Mouse (Mus musculus) kidney, embryonic 16.5 days (tissue): ENCODE measurements around the gene Sec61g. TPM values are rescaled to one million over a fixed set of nuclear protein-coding genes. Genes with fewer than 3 reads are reported as not detected.
A peak's percentile ranks its signal among the peaks of the same experiment; 100 is the strongest.
"Not testable (repeated sequence)": the region's sequence is repeated elsewhere in the genome, so short reads cannot be mapped to it uniquely, and the experiment has no call there.

Experiments
- ATAC-seq: fragments of 200-750 bp; cut with Nextera tagmentation; 2 replicates; pipeline ENCODE4 v1.8.0; 2017; ENCODE audit warnings: moderate TSS enrichment; ENCODE audit not compliant: low FRiP score, low TSS enrichment
- H3K27ac ChIP-seq: fragments of 300-500 bp; sonication (generic); 2 replicates; pipeline ENCODE4 v1.5.1; 2014; ENCODE audit warnings: low read length
- H3K27me3 ChIP-seq: fragments of 300-500 bp; sonication (generic); 2 replicates; pipeline ENCODE4 v1.6.1; 2014; ENCODE audit warnings: low read length, control low read depth, mixed read lengths; ENCODE audit not compliant: insufficient read depth
- H3K36me3 ChIP-seq: fragments of 300-500 bp; sonication (generic); 2 replicates; pipeline ENCODE4 v1.6.1; 2014; ENCODE audit warnings: low read length, control low read depth, mixed read lengths; ENCODE audit not compliant: insufficient read depth
- H3K4me1 ChIP-seq: fragments of 300-500 bp; sonication (generic); 2 replicates; pipeline ENCODE4 v1.6.1; 2014; ENCODE audit warnings: low read length, control low read depth, mixed read lengths; ENCODE audit not compliant: insufficient read depth
- H3K4me2 ChIP-seq: fragments of 300-500 bp; sonication (generic); replicated peaks from 2 replicates; pipeline ENCODE4 v1.6.1; 2014; ENCODE audit warnings: low read depth, low read length
- H3K4me3 ChIP-seq: fragments of 300-500 bp; sonication (generic); 2 replicates; pipeline ENCODE4 v1.5.1; 2014; ENCODE audit warnings: mild to moderate bottlenecking, low read length
- H3K9ac ChIP-seq: fragments of 300-500 bp; sonication (generic); replicated peaks from 2 replicates; pipeline ENCODE4 v1.6.1; 2014; ENCODE audit warnings: low read length
- H3K9me3 ChIP-seq: fragments of 300-500 bp; sonication (generic); 2 replicates; pipeline ENCODE4 v1.6.1; 2016; ENCODE audit warnings: low read length, control low read depth
- WGBS: fragments of 180-500 bp; shearing (Covaris S2); extraction: QIAGEN DNeasy Blood & Tissue Kit; methylation state at CpG from one replicate; pipeline ENCODE4 v1.1.7; 2014; 5-methylcytosine and 5-hydroxymethylcytosine counted together
- polyA plus RNA-seq: library from polyadenylated mRNA; unstranded; fragments of >200 nt; fragmentation: Nextera tagmentation; extraction: Ambion mirVana; gene quantifications from 2 replicates; pipeline ENCODE4 v1.2.1, GENCODE M21; 2015

Sec61g gene
- polyA plus RNA-seq, 1 experiment from 2014 or later: 30.3 TPM

GRCm38 (mm10) chr11:16525724-16526123 is 17.4 kb upstream of the Sec61g start:
- no peak overlapping the region for H3K9ac ChIP-seq
- no peak for ATAC-seq
- H3K4me3 ChIP-seq: no peak overlapping the region
- no peaks in the 10 kb centered on the region for H3K9me3 ChIP-seq
- H3K27ac ChIP-seq: no peak overlapping the region
- H3K4me2 ChIP-seq: no peak overlapping the region
- no peaks in the 10 kb centered on the region for H3K36me3 ChIP-seq
- no peaks in the 10 kb centered on the region for H3K4me1 ChIP-seq
- no peaks in the 10 kb centered on the region for H3K27me3 ChIP-seq
- 44% methylated on average over 2 of the region's 2 CpGs for WGBS

GRCm38 (mm10) chr11:16524917-16525640 is 16.8 kb upstream of the Sec61g start:
- H3K4me1 ChIP-seq: no peaks in the 10 kb centered on the region
- no peak overlapping the region for H3K27ac ChIP-seq
- no peak overlapping the region for H3K9ac ChIP-seq
- ATAC-seq: peak; percentile 74; the same call in 1 of the 2 replicates
- H3K36me3 ChIP-seq: no peaks in the 10 kb centered on the region
- H3K4me3 ChIP-seq: no peak overlapping the region
- H3K4me2 ChIP-seq: no peak overlapping the region
- no peaks in the 10 kb centered on the region for H3K9me3 ChIP-seq
- 60% methylated on average over 3 of the region's 3 CpGs for WGBS
- no peaks in the 10 kb centered on the region for H3K27me3 ChIP-seq

GRCm38 (mm10) chr11:16515081-16515480 is 6.8 kb upstream of the Sec61g start:
- H3K9ac ChIP-seq, ATAC-seq, H3K4me3 ChIP-seq, H3K9me3 ChIP-seq, H3K27ac ChIP-seq, H3K36me3 ChIP-seq, H3K4me2 ChIP-seq, H3K4me1 ChIP-seq, H3K27me3 ChIP-seq: not testable (repeated sequence)
- 97% methylated on average over 16 of the region's 16 CpGs for WGBS

- not testable (repeated sequence) for H3K27ac ChIP-seq, H3K4me1 ChIP-seq, H3K36me3 ChIP-seq, H3K27me3 ChIP-seq, H3K9ac ChIP-seq, H3K4me2 ChIP-seq, H3K9me3 ChIP-seq, H3K4me3 ChIP-seq
- peak; percentile 54; the same call in 1 of the 2 replicates for ATAC-seq
- WGBS: 55% methylated on average over 23 of the region's 23 CpGs
These were observed 5.9 kb upstream of the Sec61g start for GRCm38 (mm10) chr11:16514221-16514620.

GRCm38 (mm10) chr11:16507385-16508051 is 766 bp downstream of the Sec61g start:
- peak overlapping the region; percentile 81 for H3K4me2 ChIP-seq
- H3K9ac ChIP-seq: peak overlapping the region; percentile 98
- H3K36me3 ChIP-seq: peaks cover 23% of the 10 kb centered on the region
- peaks cover 6% of the 10 kb centered on the region for H3K4me1 ChIP-seq
- H3K9me3 ChIP-seq: no peaks in the 10 kb centered on the region
- no peaks in the 10 kb centered on the region for H3K27me3 ChIP-seq
- ATAC-seq: peak; percentile 86
- H3K27ac ChIP-seq: peak overlapping the region; percentile 95
- 3% methylated on average over 26 of the region's 26 CpGs for WGBS
- H3K4me3 ChIP-seq: peak overlapping the region; percentile 99

GRCm38 (mm10) chr11:16505999-16506398 is 2.3 kb downstream of the Sec61g start:
- Histone ChIP-seq H3K9me3 (no peaks in the 10 kb centered on the region), H3K9ac (no peak overlapping the region), H3K4me3 (no peak overlapping the region), H3K36me3 (peaks cover 27% of the 10 kb centered on the region), H3K4me2 (no peak overlapping the region), H3K27ac (no peak overlapping the region), H3K4me1 (peaks cover 6% of the 10 kb centered on the region), H3K27me3 (no peaks in the 10 kb centered on the region)
- 96% methylated on average over 6 of the region's 6 CpGs for WGBS
- no peak for ATAC-seq

GRCm38 (mm10) chr11:16503150-16503549 is 5.1 kb downstream of the Sec61g start:
- H3K9me3 ChIP-seq: no peaks in the 10 kb centered on the region
- H3K27me3 ChIP-seq: no peaks in the 10 kb centered on the region
- H3K4me3 ChIP-seq: no peak overlapping the region
- peaks cover 37% of the 10 kb centered on the region for H3K36me3 ChIP-seq
- peaks cover 6% of the 10 kb centered on the region for H3K4me1 ChIP-seq
- no peak overlapping the region for H3K9ac ChIP-seq
- H3K4me2 ChIP-seq: no peak overlapping the region
- H3K27ac ChIP-seq: no peak overlapping the region
- WGBS: 93% methylated on average over 5 of the region's 5 CpGs
- ATAC-seq: no peak

- Histone ChIP-seq H3K27me3 (no peaks in the 10 kb centered on the region), H3K36me3 (peaks cover 37% of the 10 kb centered on the region), H3K4me1 (peaks cover 6% of the 10 kb centered on the region), H3K4me2 (no peak overlapping the region), H3K9me3 (no peaks in the 10 kb centered on the region), H3K27ac (no peak overlapping the region), H3K9ac (no peak overlapping the region), H3K4me3 (no peak overlapping the region)
- ATAC-seq: no peak
- 91% methylated on average over 3 of the region's 3 CpGs for WGBS
These were observed 5.5 kb downstream of the Sec61g start for GRCm38 (mm10) chr11:16502744-16503143.

GRCm38 (mm10) chr11:16498756-16499680 is 9.3 kb downstream of the Sec61g start:
- Histone ChIP-seq H3K27ac (no peak overlapping the region), H3K4me1 (no peaks in the 10 kb centered on the region), H3K4me2 (no peak overlapping the region), H3K9me3 (no peaks in the 10 kb centered on the region), H3K27me3 (no peaks in the 10 kb centered on the region), H3K36me3 (peaks cover 22% of the 10 kb centered on the region), H3K4me3 (no peak overlapping the region), H3K9ac (no peak overlapping the region)
- WGBS: 40% methylated on average over 1 of the region's 1 CpGs
- no peak for ATAC-seq
